Mouse (Mus musculus) urinary bladder, postnatal 25 days (tissue): Measurements from ENCODE around the gene Rag1.

Experiments used
- DNase-seq: peaks from one replicate; pipeline ENCODE4 v3.0.0; 2022; ENCODE audit warnings: low spot score

Gene Rag1

GRCm38 (mm10) chr2:101591356-101591755 is 57.9 kb downstream of the Rag1 start:
- no peak for DNase-seq
